Mouse (Mus musculus) midbrain, embryonic 14.5 days (tissue): ENCODE data around the gene Tbrg4. TPM values are rescaled to one million over a fixed set of nuclear protein-coding genes. Genes with fewer than 3 reads are reported as not detected.

ENCODE experiments used
- ATAC-seq: fragments of 200-750 bp; cut with Nextera tagmentation; 2 replicates; pipeline ENCODE4 v1.8.0; 2017; ENCODE audit warnings: moderate number of reproducible peaks, moderate library complexity; ENCODE audit not compliant: low FRiP score, low TSS enrichment
- DNase-seq: peaks from one replicate; pipeline ENCODE4 v3.0.0-alpha.2; 2015
- H3K27ac ChIP-seq: fragments of 300-500 bp; sonication (generic); replicated peaks from 2 replicates; pipeline ENCODE4 v1.5.1; 2014; ENCODE audit warnings: mild to moderate bottlenecking, low read depth, low read length, moderate library complexity
- H3K27me3 ChIP-seq: fragments of 300-500 bp; sonication (generic); 2 replicates; pipeline ENCODE4 v1.6.1; 2014; ENCODE audit warnings: low read length, control low read depth, mixed read lengths; ENCODE audit not compliant: control insufficient read depth, insufficient read depth
- H3K36me3 ChIP-seq: fragments of 300-500 bp; sonication (generic); 2 replicates; pipeline ENCODE4 v1.6.1; 2014; ENCODE audit warnings: low read length, control low read depth; ENCODE audit not compliant: control insufficient read depth, insufficient read depth
- H3K4me1 ChIP-seq: fragments of 300-500 bp; sonication (generic); 2 replicates; pipeline ENCODE4 v1.6.1; 2014; ENCODE audit warnings: mild to moderate bottlenecking, antibody characterized with exemption, low read length, control low read depth; ENCODE audit not compliant: control insufficient read depth, insufficient read depth
- H3K4me2 ChIP-seq: fragments of 300-500 bp; sonication (generic); 2 replicates; pipeline ENCODE4 v1.6.1; 2014; ENCODE audit warnings: mild to moderate bottlenecking, low read length, moderate library complexity
- H3K4me3 ChIP-seq: fragments of 300-500 bp; sonication (generic); replicated peaks from 2 replicates; pipeline ENCODE4 v1.5.1; 2014; ENCODE audit warnings: low read depth, low read length
- H3K9ac ChIP-seq: fragments of 300-500 bp; sonication (generic); replicated peaks from 2 replicates; pipeline ENCODE4 v1.6.1; 2014; ENCODE audit warnings: mild to moderate bottlenecking, low read length, moderate library complexity
- H3K9me3 ChIP-seq: fragments of 300-500 bp; sonication (generic); 2 replicates; pipeline ENCODE4 v1.6.1; 2016; ENCODE audit warnings: low read length, control low read depth, mixed read lengths; ENCODE audit not compliant: control insufficient read depth
- WGBS: fragments of 180-500 bp; shearing (Covaris S2); extraction: QIAGEN DNeasy Blood & Tissue Kit; methylation state at CpG from one replicate; pipeline ENCODE4 v1.1.7; 2014; 5-methylcytosine and 5-hydroxymethylcytosine counted together
- polyA plus RNA-seq: library from polyadenylated mRNA; unstranded; fragments of >200 nt; fragmentation: Nextera tagmentation; extraction: Ambion mirVana; gene quantifications from 2 replicates; pipeline ENCODE4 v1.2.1, GENCODE M21; 2014

The Tbrg4 gene
- polyA plus RNA-seq, 1 experiment from 2014 or later: 30.2 TPM

DNA sequence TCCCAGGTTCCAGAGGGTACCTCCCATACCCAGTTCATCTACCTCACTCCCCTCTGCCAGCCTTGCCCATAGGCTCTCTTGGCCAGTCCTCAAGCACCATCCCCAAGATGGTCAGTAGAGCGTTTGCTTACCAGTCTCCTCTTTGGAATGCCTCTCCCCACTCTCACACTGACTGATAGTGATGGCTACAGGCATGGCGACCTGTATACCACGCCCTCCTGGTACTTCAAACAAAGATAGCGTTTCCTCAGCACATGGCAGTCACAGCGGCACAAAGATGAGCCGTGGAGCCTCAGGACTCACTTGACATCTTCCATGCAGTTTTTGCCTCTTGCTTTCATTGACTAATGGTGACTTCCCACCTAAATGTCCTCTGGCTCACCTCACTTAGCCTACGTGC lies 36.0 kb downstream of the Tbrg4 start:
- H3K9ac ChIP-seq: no peak overlapping the region
- 93% methylated on average over 7 of the region's 7 CpGs for WGBS
- no peak overlapping the region for H3K4me3 ChIP-seq
- no peaks in the 10 kb centered on the region for H3K27me3 ChIP-seq
- no peak for DNase-seq
- no peaks in the 10 kb centered on the region for H3K4me1 ChIP-seq
- H3K4me2 ChIP-seq: no peak overlapping the region
- H3K36me3 ChIP-seq: peaks cover 74% of the 10 kb centered on the region
- H3K27ac ChIP-seq: no peak overlapping the region
- no peak for ATAC-seq
- no peaks in the 10 kb centered on the region for H3K9me3 ChIP-seq

DNA sequence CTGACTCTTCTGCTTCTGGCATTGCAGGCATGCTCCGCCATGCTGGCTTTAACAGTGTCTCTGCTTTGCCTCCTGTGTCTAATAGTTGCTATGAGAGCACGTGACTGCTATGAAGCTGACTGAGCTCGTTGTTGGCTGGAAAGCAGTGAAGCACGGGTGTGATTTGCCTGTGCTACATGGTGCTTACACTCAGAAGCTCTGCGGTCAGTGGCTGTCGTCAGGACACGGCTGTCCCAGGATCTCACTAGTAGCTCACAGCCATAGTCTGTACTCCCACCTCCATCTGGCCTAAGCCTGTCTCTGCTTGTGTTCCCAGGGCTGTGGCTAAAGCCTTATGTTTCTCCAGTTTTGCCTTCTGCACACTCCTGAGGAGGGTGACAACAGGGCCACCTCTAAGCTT lies 37.6 kb downstream of the Tbrg4 start:
- WGBS: 91% methylated on average over 7 of the region's 7 CpGs
- ATAC-seq: no peak
- H3K36me3 ChIP-seq: peaks cover 60% of the 10 kb centered on the region
- H3K9me3 ChIP-seq: no peaks in the 10 kb centered on the region
- no peak overlapping the region for H3K9ac ChIP-seq
- H3K4me1 ChIP-seq: no peaks in the 10 kb centered on the region
- no peaks in the 10 kb centered on the region for H3K27me3 ChIP-seq
- H3K4me2 ChIP-seq: no peak overlapping the region
- no peak overlapping the region for H3K4me3 ChIP-seq
- H3K27ac ChIP-seq: no peak overlapping the region
- no peak for DNase-seq

DNA sequence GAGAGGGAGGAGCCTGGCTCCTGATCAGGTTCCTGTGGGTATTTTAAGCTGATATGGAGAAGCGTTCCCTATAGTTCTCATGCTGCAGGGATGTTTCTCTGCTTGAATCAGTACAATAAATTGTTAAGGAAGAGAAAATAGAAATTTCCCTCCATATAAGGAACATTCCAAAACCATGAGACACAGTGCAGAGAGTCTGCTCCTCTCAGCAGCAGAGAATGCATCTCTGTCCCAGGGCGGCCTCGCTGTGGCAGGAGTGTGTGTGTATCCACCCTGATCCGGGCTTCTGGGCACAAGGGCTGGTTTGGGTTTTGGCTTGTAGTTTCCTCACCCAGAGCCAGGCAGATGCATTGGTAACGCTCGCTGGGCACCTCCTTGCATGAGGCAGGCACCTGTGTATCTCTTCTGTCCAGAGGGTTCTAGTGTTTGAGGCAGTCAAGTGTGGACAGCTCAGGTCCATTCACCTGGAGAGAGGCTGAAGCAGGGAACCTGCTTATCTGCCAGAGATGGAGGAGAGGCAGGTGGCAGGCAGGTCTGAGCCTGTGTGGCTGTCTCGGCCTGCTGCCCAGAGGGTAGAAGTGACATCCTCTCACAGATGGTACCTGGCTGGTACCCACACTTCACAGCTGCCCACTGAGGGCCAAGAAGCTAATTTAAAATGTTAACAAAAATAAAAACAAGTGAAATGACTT lies 38.5 kb downstream of the Tbrg4 start:
- no peak overlapping the region for H3K9ac ChIP-seq
- H3K36me3 ChIP-seq: peaks cover 51% of the 10 kb centered on the region
- DNase-seq (no peak), ATAC-seq (no peak)
- no peaks in the 10 kb centered on the region for H3K9me3 ChIP-seq
- WGBS: 98% methylated on average over 7 of the region's 7 CpGs
- no peaks in the 10 kb centered on the region for H3K4me1 ChIP-seq
- no peaks in the 10 kb centered on the region for H3K27me3 ChIP-seq
- H3K4me2 ChIP-seq: no peak overlapping the region
- no peak overlapping the region for H3K4me3 ChIP-seq
- H3K27ac ChIP-seq: no peak overlapping the region

DNA sequence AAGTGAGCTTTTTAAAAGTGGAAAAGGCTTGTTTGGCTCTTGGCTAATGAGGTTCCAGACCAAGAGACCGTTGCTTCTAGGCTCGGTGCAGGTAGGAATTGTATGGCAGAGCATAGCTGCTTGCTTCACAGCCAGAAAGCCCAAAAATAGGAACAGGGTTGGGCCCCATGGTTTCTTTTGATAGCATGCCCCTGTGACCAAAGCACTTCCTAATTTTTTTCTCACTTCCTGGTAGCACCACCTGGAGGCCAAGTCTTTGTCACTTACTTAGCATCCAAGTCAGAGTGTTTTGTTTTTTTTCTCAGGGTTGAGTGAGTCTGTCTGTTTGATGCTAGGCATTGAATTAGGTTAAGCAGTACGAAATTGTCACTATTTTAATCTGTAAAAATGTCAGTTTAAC lies 39.2 kb downstream of the Tbrg4 start:
- Histone ChIP-seq H3K27ac (no peak overlapping the region), H3K36me3 (peaks cover 44% of the 10 kb centered on the region), H3K9ac (no peak overlapping the region), H3K4me2 (no peak overlapping the region), H3K27me3 (no peaks in the 10 kb centered on the region), H3K4me1 (no peaks in the 10 kb centered on the region), H3K9me3 (no peaks in the 10 kb centered on the region), H3K4me3 (no peak overlapping the region)
- DNase-seq: no peak
- WGBS: 95% methylated on average over 3 of the region's 3 CpGs
- no peak for ATAC-seq

DNA sequence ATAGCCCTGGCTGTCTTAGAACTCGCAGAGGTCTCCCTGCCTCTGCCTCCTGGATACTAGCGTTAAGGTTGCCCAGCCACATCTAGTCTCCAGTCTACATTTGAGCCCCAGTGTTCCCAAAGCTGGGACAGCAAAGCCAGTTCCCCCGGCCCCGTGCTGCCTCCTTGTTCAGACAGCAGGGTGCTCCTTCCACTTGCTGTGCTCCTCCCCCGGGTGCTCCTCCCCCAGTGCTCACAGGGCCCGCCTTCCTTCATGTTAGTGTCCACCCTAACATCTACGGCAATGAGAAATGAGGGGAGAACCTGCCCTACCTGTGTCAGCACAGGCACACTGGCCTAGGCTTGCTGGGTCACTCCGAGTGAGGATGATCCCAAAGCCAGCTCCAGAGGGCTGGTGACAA lies 40.1 kb downstream of the Tbrg4 start:
- Histone ChIP-seq H3K4me2 (no peak overlapping the region), H3K9ac (no peak overlapping the region), H3K36me3 (peaks cover 35% of the 10 kb centered on the region), H3K27ac (no peak overlapping the region), H3K27me3 (no peaks in the 10 kb centered on the region), H3K9me3 (no peaks in the 10 kb centered on the region), H3K4me3 (no peak overlapping the region), H3K4me1 (no peaks in the 10 kb centered on the region)
- 89% methylated on average over 8 of the region's 8 CpGs for whole genome bisulfite sequencing
- no peak for ATAC-seq
- no peak for DNase-seq

DNA sequence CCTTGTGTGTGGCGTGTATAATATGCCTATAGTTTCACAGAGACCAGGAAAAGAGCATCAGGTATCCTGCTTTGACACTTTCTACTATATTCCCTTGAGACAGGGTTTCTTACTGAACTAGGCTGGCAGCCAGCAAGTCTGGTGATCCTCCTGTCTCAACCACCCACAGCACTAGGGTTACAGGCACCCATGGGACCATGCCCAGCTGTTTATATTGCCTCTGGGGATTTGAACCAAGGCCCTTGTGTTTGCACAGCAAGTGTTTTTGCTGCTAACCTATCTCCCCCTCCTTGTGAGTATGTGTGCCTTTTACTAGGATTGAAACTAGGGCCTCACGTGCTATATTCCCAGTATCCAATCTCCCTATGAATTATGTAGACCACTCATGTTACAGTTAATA lies 44.3 kb downstream of the Tbrg4 start:
- Histone ChIP-seq H3K4me1 (no peaks in the 10 kb centered on the region), H3K27ac (no peak overlapping the region), H3K4me3 (no peak overlapping the region), H3K9ac (no peak overlapping the region), H3K36me3 (peaks cover 9% of the 10 kb centered on the region), H3K9me3 (no peaks in the 10 kb centered on the region), H3K27me3 (no peaks in the 10 kb centered on the region), H3K4me2 (no peak overlapping the region)
- DNase-seq (no peak), ATAC-seq (no peak)
- 94% methylated on average over 2 of the region's 2 CpGs for WGBS

DNA sequence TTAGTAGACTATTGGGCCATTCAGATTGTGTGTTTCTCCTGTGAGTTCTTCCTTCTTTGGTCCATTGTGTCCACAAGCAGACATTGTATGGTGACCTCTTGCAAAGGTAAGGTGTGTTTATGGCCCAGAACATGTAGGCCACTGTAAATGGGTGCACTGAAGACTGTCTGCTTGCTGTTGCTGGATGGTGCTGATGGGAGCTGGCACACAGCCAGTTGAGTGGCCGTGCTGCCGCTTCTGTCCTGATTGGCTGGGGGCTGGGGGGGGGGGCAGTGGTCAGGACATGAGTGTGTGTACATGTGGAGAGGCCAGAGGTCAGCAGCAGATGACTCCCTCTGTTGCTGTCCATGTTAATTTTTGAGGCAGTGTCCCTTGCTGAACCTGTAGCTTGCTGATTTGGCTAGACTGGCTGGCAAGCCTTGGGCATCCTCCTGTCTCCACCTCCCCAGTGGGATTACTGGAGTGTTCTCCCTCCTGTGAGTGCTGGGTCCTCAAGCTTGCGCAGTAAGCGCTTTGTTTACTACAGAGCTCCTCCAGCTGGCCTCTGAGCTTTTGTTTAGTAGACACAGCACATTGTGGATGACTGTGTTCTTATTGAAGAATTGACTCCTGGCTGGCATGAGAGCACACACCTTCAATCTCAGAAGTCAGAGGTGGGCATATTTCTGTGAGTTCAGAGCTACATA lies 45.7 kb downstream of the Tbrg4 start:
- Histone ChIP-seq H3K9ac (no peak overlapping the region), H3K4me3 (no peak overlapping the region), H3K27ac (no peak overlapping the region), H3K4me2 (no peak overlapping the region), H3K9me3 (no peaks in the 10 kb centered on the region), H3K27me3 (no peaks in the 10 kb centered on the region), H3K4me1 (no peaks in the 10 kb centered on the region), H3K36me3 (peaks cover 12% of the 10 kb centered on the region)
- DNase-seq (no peak), ATAC-seq (no peak)
- WGBS: 68% methylated on average over 4 of the region's 4 CpGs

DNA sequence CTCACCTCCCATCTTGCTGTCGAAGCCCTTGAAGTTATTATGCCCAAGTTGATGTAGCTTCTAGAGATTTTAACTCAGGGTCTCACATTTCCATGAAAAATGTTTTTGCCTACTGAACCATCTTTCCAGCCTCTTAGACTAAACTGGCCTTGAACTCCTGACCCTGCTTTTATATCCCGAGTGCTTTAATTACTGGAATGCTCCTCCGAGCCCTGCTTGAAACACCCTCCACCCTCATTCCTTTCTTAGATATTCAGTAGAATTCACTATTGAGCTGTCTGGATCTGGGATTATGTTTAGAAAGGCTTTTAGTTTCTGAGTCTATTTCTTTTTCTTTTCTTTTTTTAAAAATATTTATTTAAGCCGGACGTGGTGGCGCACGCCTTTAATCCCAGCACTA lies 46.5 kb downstream of the Tbrg4 start:
- no peak overlapping the region for H3K27ac ChIP-seq
- H3K9me3 ChIP-seq: no peaks in the 10 kb centered on the region
- no peak overlapping the region for H3K9ac ChIP-seq
- no peaks in the 10 kb centered on the region for H3K27me3 ChIP-seq
- DNase-seq (no peak), ATAC-seq (no peak)
- no peak overlapping the region for H3K4me3 ChIP-seq
- H3K4me1 ChIP-seq: no peaks in the 10 kb centered on the region
- WGBS: 95% methylated on average over 7 of the region's 7 CpGs
- H3K4me2 ChIP-seq: no peak overlapping the region
- H3K36me3 ChIP-seq: 0 out of 2 replicates have a peak, but pooled peaks cover 6% of the 10 kb centered on the region

DNA sequence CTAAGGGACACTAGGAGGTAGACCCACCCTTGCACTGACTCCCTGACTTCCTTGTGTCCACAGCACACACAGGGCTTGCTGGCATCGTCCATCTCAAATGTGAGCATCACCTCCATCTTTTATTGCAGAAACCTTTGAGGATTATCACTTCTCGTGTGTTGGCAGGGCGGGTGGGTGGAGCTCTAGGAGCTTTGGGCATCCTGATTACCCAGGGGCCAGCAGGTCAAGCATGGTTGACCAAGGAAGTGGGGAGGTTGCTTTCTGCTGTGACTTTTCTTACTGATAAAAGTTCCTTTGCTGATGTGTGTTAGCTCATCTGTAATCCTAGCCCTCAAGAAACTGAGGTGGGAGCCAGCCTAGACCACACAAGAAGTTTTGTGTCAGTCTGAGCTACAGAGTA lies 49.7 kb downstream of the Tbrg4 start:
- no peak overlapping the region for H3K4me2 ChIP-seq
- H3K9me3 ChIP-seq: no peaks in the 10 kb centered on the region
- no peak overlapping the region for H3K27ac ChIP-seq
- DNase-seq (no peak), ATAC-seq (no peak)
- WGBS: 73% methylated on average over 3 of the region's 3 CpGs
- no peak overlapping the region for H3K9ac ChIP-seq
- no peak overlapping the region for H3K4me3 ChIP-seq
- H3K4me1 ChIP-seq: no peaks in the 10 kb centered on the region
- no peaks in the 10 kb centered on the region for H3K27me3 ChIP-seq
- H3K36me3 ChIP-seq: peaks cover 24% of the 10 kb centered on the region
